Mouse (Mus musculus) MEL (cell line): ENCODE measurements around the gene Mtx2. TPM values are rescaled to one million over a fixed set of nuclear protein-coding genes. Genes with fewer than 3 reads are reported as not detected.

Experiments
- DNase-seq: peaks from one replicate; pipeline ENCODE4 v3.0.0; 2011; ENCODE audit warnings: low read depth, low spot score
- H3K27ac ChIP-seq: 2 replicates; pipeline ENCODE4 v1.5.1; 2012; ENCODE audit warnings: low read depth, mild to moderate bottlenecking, control low read depth, low read length, moderate library complexity; ENCODE audit not compliant: control insufficient read depth
- H3K27me3 ChIP-seq, 2 experiments: fragments of 150-350 bp in 1 of 2; sonication (generic) in 1 of 2; 2 replicates each; pipeline ENCODE4 v1.6.1; 2012; ENCODE audit warnings: low read length in 2 of 2, mild to moderate bottlenecking in 2 of 2, improper control_type of control experiment in 1 of 2, moderate library complexity in 1 of 2; ENCODE audit not compliant: insufficient read depth in 2 of 2, control insufficient read depth in 1 of 2
- H3K36me3 ChIP-seq, 2 experiments: 2 replicates each; pipeline ENCODE4 v1.6.1; 2012 to 2014; ENCODE audit warnings: low read length in 2 of 2, improper control_type of control experiment in 1 of 2, inconsistent platforms in 1 of 2, mild to moderate bottlenecking in 1 of 2; ENCODE audit not compliant: insufficient read depth in 2 of 2, control insufficient read depth in 1 of 2
- H3K4me1 ChIP-seq, 2 experiments: fragments of 150-350 bp in 1 of 2; sonication (generic) in 1 of 2; 2 replicates each; pipeline ENCODE4 v1.6.1; 2012; ENCODE audit warnings: low read length in 2 of 2, improper control_type of control experiment in 1 of 2, mild to moderate bottlenecking in 1 of 2; ENCODE audit not compliant: insufficient read depth in 2 of 2, control insufficient read depth in 1 of 2
- H3K4me3 ChIP-seq, 2 experiments: fragments of 150-350 bp in 1 of 2; sonication (generic) in 1 of 2; 2 replicates each; pipeline ENCODE4 v1.5.1; 2012; ENCODE audit warnings: low read depth in 2 of 2, low read length in 2 of 2, mild to moderate bottlenecking in 2 of 2, moderate library complexity in 2 of 2, control low read depth in 1 of 2, improper control_type of control experiment in 1 of 2; ENCODE audit not compliant: control insufficient read depth in 1 of 2, insufficient read depth in 1 of 2
- H3K79me2 ChIP-seq: 2 replicates; pipeline ENCODE4 v1.6.1; 2012; ENCODE audit warnings: mild to moderate bottlenecking, low read length, moderate library complexity; ENCODE audit not compliant: control insufficient read depth, poor library complexity, insufficient read depth
- H3K9ac ChIP-seq: 2 replicates; pipeline ENCODE4 v1.6.1; 2012; ENCODE audit warnings: low read depth, mild to moderate bottlenecking, control low read depth, low read length, moderate library complexity; ENCODE audit not compliant: control insufficient read depth, poor library complexity, severe bottlenecking
- H3K9me3 ChIP-seq: fragments of 150-350 bp; sonication (generic); replicated peaks from 2 replicates; pipeline ENCODE4 v1.6.1; 2012; ENCODE audit warnings: mild to moderate bottlenecking, low read length, improper control_type of control experiment, moderate library complexity; ENCODE audit not compliant: insufficient read depth
- BHLHE40 ChIP-seq: IDR thresholded peaks from 2 replicates; pipeline ENCODE4 v1.6.1; 2012; ENCODE audit warnings: low read depth, mild to moderate bottlenecking, inconsistent platforms, low read length, improper control_type of control experiment, borderline replicate concordance
- CHD1 ChIP-seq: IDR thresholded peaks from 2 replicates; pipeline ENCODE4 v1.6.1; 2012; ENCODE audit warnings: low read depth, mild to moderate bottlenecking, inconsistent platforms, low read length, improper control_type of control experiment
- CHD2 ChIP-seq: IDR thresholded peaks from 2 replicates; pipeline ENCODE4 v1.6.1; 2011; ENCODE audit warnings: low read length, improper control_type of control experiment
- CTCF ChIP-seq, 3 experiments: IDR thresholded peaks in 2 of 3; conservative IDR thresholded peaks in 1 of 3; 2 replicates each; pipeline ENCODE4 v1.5.1; 2011 to 2012; ENCODE audit warnings: low read length in 3 of 3, low read depth in 2 of 3, mild to moderate bottlenecking in 2 of 3, improper control_type of control experiment in 1 of 3, inconsistent platforms in 1 of 3, mixed read lengths in 1 of 3, moderate library complexity in 1 of 3; ENCODE audit not compliant: control insufficient read depth in 1 of 3, insufficient read depth in 1 of 3, poor library complexity in 1 of 3, severe bottlenecking in 1 of 3
- E2F4 ChIP-seq: IDR thresholded peaks from 2 replicates; pipeline ENCODE4 v1.6.1; 2011; ENCODE audit warnings: low read depth, low read length, improper control_type of control experiment, borderline replicate concordance
- ELF1 ChIP-seq: IDR thresholded peaks from 2 replicates; pipeline ENCODE4 v1.6.1; 2014; ENCODE audit warnings: low read depth, mild to moderate bottlenecking, inconsistent platforms, low read length, improper control_type of control experiment, moderate library complexity
- EP300 ChIP-seq, 2 experiments: IDR thresholded peaks; 2 replicates each; pipeline ENCODE4 v1.6.1; 2011; ENCODE audit warnings: improper control_type of control experiment in 2 of 2, low read length in 2 of 2, low read depth in 1 of 2, mild to moderate bottlenecking in 1 of 2
- ETS1 ChIP-seq: IDR thresholded peaks from 2 replicates; pipeline ENCODE4 v1.6.1; 2012; ENCODE audit warnings: low read depth, mild to moderate bottlenecking, inconsistent platforms, low read length, improper control_type of control experiment, moderate library complexity
- GATA1 ChIP-seq: IDR thresholded peaks from 2 replicates; pipeline ENCODE4 v1.6.1; 2011; ENCODE audit warnings: low read depth, low read length, improper control_type of control experiment
- HCFC1 ChIP-seq: IDR thresholded peaks from 2 replicates; pipeline ENCODE4 v1.6.1; 2012; ENCODE audit warnings: low read depth, mild to moderate bottlenecking, inconsistent platforms, low read length, improper control_type of control experiment, moderate library complexity
- KAT2A ChIP-seq: conservative IDR thresholded peaks from 2 replicates; pipeline ENCODE4 v1.6.1; 2012; ENCODE audit warnings: low read depth, low read length, improper control_type of control experiment, inconsistent platforms
- MAFK ChIP-seq: IDR thresholded peaks from 2 replicates; pipeline ENCODE4 v1.6.1; 2011; ENCODE audit warnings: low read depth, mild to moderate bottlenecking, low read length, improper control_type of control experiment, borderline replicate concordance
- MYB ChIP-seq: IDR thresholded peaks from 2 replicates; pipeline ENCODE4 v1.6.1; 2011; ENCODE audit warnings: mild to moderate bottlenecking, low read depth, low read length, improper control_type of control experiment
- NRF1 ChIP-seq: IDR thresholded peaks from 2 replicates; pipeline ENCODE4 v1.6.1; 2014; ENCODE audit warnings: low read depth, mild to moderate bottlenecking, inconsistent platforms, low read length, improper control_type of control experiment, moderate library complexity; ENCODE audit not compliant: poor library complexity, insufficient read depth, severe bottlenecking
- POLR2A ChIP-seq, 2 experiments: IDR thresholded peaks; 2 replicates each; pipeline ENCODE4 v1.6.1; 2011 to 2012; ENCODE audit warnings: low read length in 2 of 2, mild to moderate bottlenecking in 2 of 2, control low read depth in 1 of 2, improper control_type of control experiment in 1 of 2, low read depth in 1 of 2, moderate library complexity in 1 of 2; ENCODE audit not compliant: control insufficient read depth in 1 of 2, insufficient read depth in 1 of 2, poor library complexity in 1 of 2
- POLR2AphosphoS5 ChIP-seq: IDR thresholded peaks from 2 replicates; pipeline ENCODE4 v1.6.1; 2012; ENCODE audit warnings: low read depth, borderline replicate concordance, mild to moderate bottlenecking, inconsistent platforms, low read length, moderate library complexity, mixed read lengths
- TAL1 ChIP-seq: IDR thresholded peaks from 2 replicates; pipeline ENCODE4 v1.6.1; 2012; ENCODE audit warnings: mild to moderate bottlenecking, inconsistent platforms, low read length, moderate library complexity, mixed read lengths
- TCF12 ChIP-seq: IDR thresholded peaks from 2 replicates; pipeline ENCODE4 v1.6.1; 2014; ENCODE audit warnings: low read depth, mild to moderate bottlenecking, inconsistent platforms, low read length, improper control_type of control experiment, moderate library complexity
- UBTF ChIP-seq: IDR thresholded peaks from 2 replicates; pipeline ENCODE4 v1.6.1; 2012; ENCODE audit warnings: low read depth, mild to moderate bottlenecking, inconsistent platforms, low read length, improper control_type of control experiment, moderate library complexity, borderline replicate concordance; ENCODE audit not compliant: insufficient read depth
- ZC3H11A ChIP-seq: IDR thresholded peaks from 2 replicates; pipeline ENCODE4 v1.6.1; 2012; ENCODE audit warnings: low read depth, mild to moderate bottlenecking, inconsistent platforms, low read length, improper control_type of control experiment
- ZMIZ1 ChIP-seq: IDR thresholded peaks from 2 replicates; pipeline ENCODE4 v1.6.1; 2012; ENCODE audit warnings: low read depth, mild to moderate bottlenecking, inconsistent platforms, low read length, improper control_type of control experiment, moderate library complexity
- polyA plus RNA-seq, 2 experiments: library from polyadenylated mRNA; stranded (reverse) in 1 of 2; unstranded in 1 of 2; fragments of >175 nt in 1 of 2; fragments of >200 nt in 1 of 2; gene quantifications; 2 replicates each; pipeline versions ENCODE4 v1.2.1 to v1.2.4; 2012; ENCODE audit warnings: low replicate concordance in 2 of 2, low read depth in 1 of 2; ENCODE audit not compliant: insufficient read length in 2 of 2, insufficient read depth in 1 of 2, missing spikeins in 1 of 2
- total RNA-seq: library from RNA; depleted of rRNA; stranded (reverse); fragments of 300-350 nt; gene quantifications from 2 replicates; pipeline ENCODE4 v1.2.3, GENCODE M21; 2012

The Mtx2 gene
- total and polyA plus RNA-seq, 3 experiments = 81.9 to 1,244 (median 152) TPM

- H3K79me2 ChIP-seq = no peaks in the 10 kb centered on the region
- no peak overlapping the region for H3K27ac ChIP-seq
- no peak for DNase-seq
- no peak overlapping the region for H3K4me3 ChIP-seq
- no peaks in the 10 kb centered on the region for H3K36me3 ChIP-seq
- no peaks in the 10 kb centered on the region for H3K4me1 ChIP-seq
- H3K9me3 ChIP-seq = no peaks in the 10 kb centered on the region
- TF ChIP-seq KAT2A = no peak
- TF ChIP-seq POLR2AphosphoS5 = no peak
- no peak for TF ChIP-seq ETS1
- TF ChIP-seq ZMIZ1 = no peak
- no peak for TF ChIP-seq EP300 (IDR thresholded peaks at IDR 0.05; ENCODE audit: low read depth in 1 of 2, low read length in 2 of 2)
- TF ChIP-seq MAFK = no peak
- no peak for TF ChIP-seq TAL1
- no peak for TF ChIP-seq NRF1
- TF ChIP-seq E2F4 = no peak
- no peak for TF ChIP-seq POLR2A (IDR thresholded peaks at IDR 0.05; ENCODE audit: control insufficient read depth in 1 of 2, insufficient read depth in 1 of 2, low read depth in 1 of 2, low read length in 2 of 2, poor library complexity in 1 of 2)
- no peak for TF ChIP-seq BHLHE40
- TF ChIP-seq ZC3H11A = no peak
- TF ChIP-seq CHD1 = no peak
- no peak for TF ChIP-seq HCFC1
- TF ChIP-seq CTCF (IDR thresholded peaks at IDR 0.05 in 2 of 3, conservative IDR thresholded peaks at IDR 0.05 in 1 of 3; ENCODE audit: control insufficient read depth in 1 of 3, insufficient read depth in 1 of 3, low read depth in 2 of 3, low read length in 3 of 3, poor library complexity in 1 of 3, severe bottlenecking in 1 of 3) = no peak
- H3K9ac ChIP-seq = no peak overlapping the region
- no peaks in the 10 kb centered on the region for H3K27me3 ChIP-seq
Measured at GRCm38 (mm10) chr2:74884357-74884756, 58.8 kb downstream of the Mtx2 start.

- Histone ChIP-seq H3K79me2 (no peaks in the 10 kb centered on the region), H3K9me3 (no peaks in the 10 kb centered on the region), H3K4me1 (peaks cover 9 to 14% of the 10 kb centered on the region in 2 experiments), H3K27ac (no peak overlapping the region), H3K27me3 (peaks cover 0 to 2% of the 10 kb centered on the region in 2 experiments; a peak in 1 of 4 replicates), H3K4me3 (no peak overlapping the region), H3K9ac (no peak overlapping the region), H3K36me3 (peaks cover 0 to 9% of the 10 kb centered on the region in 2 experiments; a peak in 2 of 4 replicates)
- peak; percentile 58 for DNase-seq
- TF ChIP-seq UBTF = no peak
- no peak for TF ChIP-seq ELF1
- TF ChIP-seq EP300 (IDR thresholded peaks at IDR 0.05; ENCODE audit: low read depth in 1 of 2, low read length in 2 of 2) = peak; percentile 62 to 75
- peak; percentile 67 for TF ChIP-seq ETS1
- no peak for TF ChIP-seq CHD2
- peak; percentile 84 for TF ChIP-seq GATA1
- no peak for TF ChIP-seq MYB
- peak; percentile 65 for TF ChIP-seq TCF12
Measured at GRCm38 (mm10) chr2:74891868-74892267, 66.3 kb downstream of the Mtx2 start.
